Mouse (Mus musculus): ENCODE measurements around the gene Cdyl.
"Not testable (repeated sequence)": the region's sequence is repeated elsewhere in the genome, so short reads cannot be mapped to it uniquely, and the experiment has no call there.

GRCm38 (mm10) chr13:35836501-35836900, 176.9 kb downstream of the Cdyl start:
- not testable (repeated sequence) for TF ChIP-seq CTCF (IDR thresholded peaks at IDR 0.05; ENCODE audit: low read depth, low read length); GATA2 (IDR thresholded peaks at IDR 0.05; ENCODE audit: borderline replicate concordance, low read depth, low read length)
